ENCODE assay signal across 9 mouse cellular contexts in genomic region chr10:80050885-80051617, GRCm38 (mm10). TPM values are rescaled to one million over a fixed set of nuclear protein-coding genes. Genes with fewer than 3 reads are reported as not detected.
DNase-seq lines count a peak whose midpoint lies in the region; ATAC-seq and TF ChIP-seq lines count a peak whose summit lies in the region.
"Had no signal": no experiment of that assay in that cellular context is flagged by ENCODE, and none has a peak within 500 bp of the region (broad histone marks: within the 10 kb centered on the region; RNA-seq: fewer than 3 reads in every experiment).

No protein-coding gene starts in this region.

- H3K4me2 ChIP-seq in forebrain, embryonic 11.5 days (ENCODE audit: low read depth, low read length, severe bottlenecking): no peak overlapping the region
- H3K4me2 ChIP-seq in forebrain, embryonic 16.5 days (ENCODE audit: low read length): no peak overlapping the region
- no peak overlapping the region for H3K4me2 ChIP-seq in midbrain, postnatal 0 days (ENCODE audit: low read depth, low read length, poor library complexity, severe bottlenecking)
- peak overlapping the region; percentile 4 for H3K4me2 ChIP-seq in myocyte (ENCODE audit: low read depth)

- no peak overlapping the region for H3K4me3 ChIP-seq in forebrain, embryonic 11.5 days (ENCODE audit: low read depth, low read length)
- no peak overlapping the region for H3K4me3 ChIP-seq in forebrain, embryonic 16.5 days (replicated peaks; ENCODE audit: low read length)
- H3K4me3 ChIP-seq in midbrain, embryonic 10.5 days: peak overlapping the region; percentile 17
- no peak overlapping the region for H3K4me3 ChIP-seq in midbrain, postnatal 0 days (ENCODE audit: low read depth, low read length)
- no peak overlapping the region for H3K4me3 ChIP-seq in kidney, adult 2 months (ENCODE audit: insufficient read depth, low read depth, low read length)
- no peak overlapping the region for H3K4me3 ChIP-seq in myocyte

- H3K9me3 ChIP-seq in forebrain, embryonic 11.5 days (ENCODE audit: control insufficient read depth, low read length): no peaks in the 10 kb centered on the region
- H3K9me3 ChIP-seq in forebrain, embryonic 16.5 days (ENCODE audit: control insufficient read depth, low read length): no peaks in the 10 kb centered on the region
- H3K9me3 ChIP-seq in midbrain, embryonic 10.5 days (replicated peaks): no peaks in the 10 kb centered on the region
- no peaks in the 10 kb centered on the region for H3K9me3 ChIP-seq in midbrain, postnatal 0 days (ENCODE audit: low read length)

- H3K27ac ChIP-seq in forebrain, embryonic 11.5 days (ENCODE audit: low read depth, low read length): no peak overlapping the region
- H3K27ac ChIP-seq in forebrain, embryonic 16.5 days (ENCODE audit: low read length): no peak overlapping the region
- peak overlapping the region; percentile 98 for H3K27ac ChIP-seq in midbrain, embryonic 10.5 days (replicated peaks)
- no peak overlapping the region for H3K27ac ChIP-seq in midbrain, postnatal 0 days (ENCODE audit: low read depth, low read length)
- H3K27ac ChIP-seq in kidney, adult 2 months (ENCODE audit: insufficient read depth, low read depth, low read length): peak overlapping the region; percentile 79

- no peak for DNase-seq in forebrain, embryonic 11.5 days (ENCODE audit: low spot score)
- DNase-seq in midbrain, embryonic 10.5 days (ENCODE audit: low spot score): peak; percentile 52
- DNase-seq in midbrain, postnatal 0 days (ENCODE audit: low spot score): no peak
- peak; percentile 65 for DNase-seq in kidney, adult 2 months
- no peak for DNase-seq in ovary, postnatal 36 days (ENCODE audit: low spot score)
- no peak for DNase-seq in layer of hippocampus, adult 11-12 months (ENCODE audit: low spot score)
- DNase-seq: right cerebral cortex, postnatal 4 days had no signal

- no peaks in the 10 kb centered on the region for H3K27me3 ChIP-seq in forebrain, embryonic 11.5 days (ENCODE audit: control insufficient read depth, insufficient read depth, low read length)
- no peaks in the 10 kb centered on the region for H3K27me3 ChIP-seq in forebrain, embryonic 16.5 days (replicated peaks; ENCODE audit: control insufficient read depth, insufficient read depth, low read length)
- H3K27me3 ChIP-seq in midbrain, embryonic 10.5 days (ENCODE audit: low read depth, poor library complexity, severe bottlenecking): no peaks in the 10 kb centered on the region
- no peaks in the 10 kb centered on the region for H3K27me3 ChIP-seq in midbrain, postnatal 0 days (ENCODE audit: insufficient read depth, low read length)
- no peaks in the 10 kb centered on the region for H3K27me3 ChIP-seq in kidney, adult 2 months (replicated peaks; ENCODE audit: control insufficient read depth, insufficient read depth, low read length)
- no peaks in the 10 kb centered on the region for H3K27me3 ChIP-seq in myocyte (ENCODE audit: control insufficient read depth, insufficient read depth, insufficient read length)

- 8% methylated on average over 15 of the region's 15 CpGs for WGBS in forebrain, embryonic 11.5 days
- WGBS in forebrain, embryonic 16.5 days: 15% methylated on average over 15 of the region's 15 CpGs
- WGBS in midbrain, embryonic 10.5 days: 6% methylated on average over 15 of the region's 15 CpGs
- WGBS in midbrain, postnatal 0 days: 14% methylated on average over 15 of the region's 15 CpGs
- 29% methylated on average over 15 of the region's 15 CpGs for WGBS in kidney, adult 2 months

- no peak for TF ChIP-seq CTCF in midbrain, postnatal 0 days (IDR thresholded peaks at IDR 0.05)
- TF ChIP-seq CTCF in kidney, adult 2 months (conservative IDR thresholded peaks at IDR 0.05; ENCODE audit: insufficient read depth, insufficient read length, low read depth, low read length): no peak

- peak overlapping the region; percentile 30; the same call in 1 of the 2 replicates for H3K9ac ChIP-seq in forebrain, embryonic 11.5 days (ENCODE audit: low read length)
- H3K9ac ChIP-seq in forebrain, embryonic 16.5 days (replicated peaks; ENCODE audit: low read depth, low read length): no peak overlapping the region
- no peak overlapping the region for H3K9ac ChIP-seq in midbrain, postnatal 0 days (replicated peaks; ENCODE audit: low read length, poor library complexity, severe bottlenecking)

- H3K4me1 ChIP-seq in forebrain, embryonic 11.5 days (replicated peaks; ENCODE audit: control insufficient read depth, insufficient read depth, low read length): peaks cover 20% of the 10 kb centered on the region
- peaks cover 25% of the 10 kb centered on the region for H3K4me1 ChIP-seq in forebrain, embryonic 16.5 days (replicated peaks; ENCODE audit: control insufficient read depth, insufficient read depth, low read length)
- H3K4me1 ChIP-seq in midbrain, embryonic 10.5 days: peaks cover 94% of the 10 kb centered on the region
- peaks cover 3% of the 10 kb centered on the region; the same call in 1 of the 2 replicates for H3K4me1 ChIP-seq in midbrain, postnatal 0 days (ENCODE audit: insufficient read depth, low read length)
- peaks cover 36% of the 10 kb centered on the region for H3K4me1 ChIP-seq in kidney, adult 2 months (ENCODE audit: control insufficient read depth, insufficient read depth, low read length)

- peaks cover 23% of the 10 kb centered on the region for H3K79me2 ChIP-seq in myocyte (ENCODE audit: control insufficient read depth, insufficient read depth)

- no peak overlapping the region for H3ac ChIP-seq in myocyte (ENCODE audit: control insufficient read depth, insufficient read length)

- TF ChIP-seq POLR2A in kidney, adult 2 months (IDR thresholded peaks at IDR 0.05; ENCODE audit: low read depth, low read length): no peak
- no peak for TF ChIP-seq POLR2A in myocyte (IDR thresholded peaks at IDR 0.05; ENCODE audit: insufficient read length, low read depth)

- no peaks in the 10 kb centered on the region for H3K36me3 ChIP-seq in forebrain, embryonic 11.5 days (ENCODE audit: control insufficient read depth, insufficient read depth, low read length)
- no peaks in the 10 kb centered on the region for H3K36me3 ChIP-seq in forebrain, embryonic 16.5 days (ENCODE audit: control insufficient read depth, insufficient read depth)
- H3K36me3 ChIP-seq in midbrain, embryonic 10.5 days: peaks cover 9% of the 10 kb centered on the region
- H3K36me3 ChIP-seq in midbrain, postnatal 0 days (ENCODE audit: insufficient read depth, low read length): 0 out of 2 replicates have a peak, but pooled peaks cover 4% of the 10 kb centered on the region
- no peaks in the 10 kb centered on the region for H3K36me3 ChIP-seq in kidney, adult 2 months (ENCODE audit: control insufficient read depth, insufficient read depth, low read length)
- H3K36me3 ChIP-seq in myocyte (ENCODE audit: control insufficient read depth, insufficient read depth): no peaks in the 10 kb centered on the region

- no peak for ATAC-seq in forebrain, embryonic 11.5 days (replicated peaks; ENCODE audit: low FRiP score)
- no peak for ATAC-seq in forebrain, embryonic 16.5 days
- no peak for ATAC-seq in midbrain, postnatal 0 days (ENCODE audit: low FRiP score)

RNA-seq across cellular contexts. Expression of gene Gpx4, which starts 4.1 kb away (rescaled TPM):
- 506 and 516 TPM in 2 replicates for polyA plus RNA-seq in forebrain, embryonic 11.5 days (2014; fragmentation: Nextera tagmentation; extraction: Ambion mirVana)
- 443 and 475 TPM in 2 replicates for polyA plus RNA-seq in forebrain, embryonic 16.5 days (2015; fragmentation: Nextera tagmentation; extraction: Ambion mirVana)
- polyA plus RNA-seq in midbrain, embryonic 10.5 days (2016; fragmentation: Nextera tagmentation; extraction: Ambion mirVana): 702 and 747 TPM in 2 replicates
- total RNA-seq in midbrain, postnatal 0 days (2014; rRNA removed): 350 TPM in 2 replicates
- 635 and 741 TPM in 2 replicates for polyA plus RNA-seq in midbrain, postnatal 0 days (2015; fragmentation: Nextera tagmentation; extraction: Ambion mirVana)
- polyA plus RNA-seq in kidney, adult 2 months (2012; rRNA removed): 1,431 and 1,557 TPM in 2 replicates
- 1,278 TPM for polyA plus RNA-seq in myocyte (2012; fragmentation: generic; extraction: Trizol)

RNA-seq across cellular contexts. Expression of gene Polr2e, which starts 11.5 kb away (rescaled TPM):
- polyA plus RNA-seq in forebrain, embryonic 11.5 days (2014; fragmentation: Nextera tagmentation; extraction: Ambion mirVana): 217 and 243 TPM in 2 replicates
- polyA plus RNA-seq in forebrain, embryonic 16.5 days (2015; fragmentation: Nextera tagmentation; extraction: Ambion mirVana): 173 and 178 TPM in 2 replicates
- polyA plus RNA-seq in midbrain, embryonic 10.5 days (2016; fragmentation: Nextera tagmentation; extraction: Ambion mirVana): 233 and 276 TPM in 2 replicates
- total RNA-seq in midbrain, postnatal 0 days (2014; rRNA removed): 66.4 and 76.0 TPM in 2 replicates
- 126 and 135 TPM in 2 replicates for polyA plus RNA-seq in midbrain, postnatal 0 days (2015; fragmentation: Nextera tagmentation; extraction: Ambion mirVana)
- polyA plus RNA-seq in kidney, adult 2 months (2012; rRNA removed): 230 and 235 TPM in 2 replicates
- 209 TPM for polyA plus RNA-seq in myocyte (2012; fragmentation: generic; extraction: Trizol)

RNA-seq across cellular contexts. Expression of gene Arhgap45, which starts 34.6 kb away (rescaled TPM):
- 4.6 and 4.9 TPM in 2 replicates for polyA plus RNA-seq in forebrain, embryonic 11.5 days (2014; fragmentation: Nextera tagmentation; extraction: Ambion mirVana)
- 1.2 and 1.8 TPM in 2 replicates for polyA plus RNA-seq in forebrain, embryonic 16.5 days (2015; fragmentation: Nextera tagmentation; extraction: Ambion mirVana)
- polyA plus RNA-seq in midbrain, embryonic 10.5 days (2016; fragmentation: Nextera tagmentation; extraction: Ambion mirVana): 7.9 and 8.0 TPM in 2 replicates
- 1.7 and 2.4 TPM in 2 replicates for total RNA-seq in midbrain, postnatal 0 days (2014; rRNA removed)
- 1.2 and 1.6 TPM in 2 replicates for polyA plus RNA-seq in midbrain, postnatal 0 days (2015; fragmentation: Nextera tagmentation; extraction: Ambion mirVana)
- polyA plus RNA-seq in kidney, adult 2 months (2012; rRNA removed): 9.6 and 25.5 TPM in 2 replicates
- 0.53 TPM for polyA plus RNA-seq in myocyte (2012; fragmentation: generic; extraction: Trizol)

RNA-seq across cellular contexts. Expression of gene Sbno2, which starts 54.3 kb away (rescaled TPM):
- polyA plus RNA-seq in forebrain, embryonic 11.5 days (2014; fragmentation: Nextera tagmentation; extraction: Ambion mirVana): 12.5 and 13.6 TPM in 2 replicates
- 13.1 and 14.9 TPM in 2 replicates for polyA plus RNA-seq in forebrain, embryonic 16.5 days (2015; fragmentation: Nextera tagmentation; extraction: Ambion mirVana)
- 15.0 and 15.2 TPM in 2 replicates for polyA plus RNA-seq in midbrain, embryonic 10.5 days (2016; fragmentation: Nextera tagmentation; extraction: Ambion mirVana)
- total RNA-seq in midbrain, postnatal 0 days (2014; rRNA removed): 24.3 TPM in 2 replicates
- polyA plus RNA-seq in midbrain, postnatal 0 days (2015; fragmentation: Nextera tagmentation; extraction: Ambion mirVana): 7.6 TPM in 2 replicates
- polyA plus RNA-seq in kidney, adult 2 months (2012; rRNA removed): 27.7 and 30.8 TPM in 2 replicates
- polyA plus RNA-seq in myocyte (2012; fragmentation: generic; extraction: Trizol): 44.6 TPM

RNA-seq across cellular contexts. Expression of gene Abca7, which starts 54.8 kb away (rescaled TPM):
- 3.4 and 3.9 TPM in 2 replicates for polyA plus RNA-seq in forebrain, embryonic 11.5 days (2014; fragmentation: Nextera tagmentation; extraction: Ambion mirVana)
- polyA plus RNA-seq in forebrain, embryonic 16.5 days (2015; fragmentation: Nextera tagmentation; extraction: Ambion mirVana): 3.9 and 4.7 TPM in 2 replicates
- polyA plus RNA-seq in midbrain, embryonic 10.5 days (2016; fragmentation: Nextera tagmentation; extraction: Ambion mirVana): 3.2 and 4.8 TPM in 2 replicates
- 9.3 TPM in 2 replicates for total RNA-seq in midbrain, postnatal 0 days (2014; rRNA removed)
- 1.7 and 1.9 TPM in 2 replicates for polyA plus RNA-seq in midbrain, postnatal 0 days (2015; fragmentation: Nextera tagmentation; extraction: Ambion mirVana)
- 10.6 and 11.8 TPM in 2 replicates for polyA plus RNA-seq in kidney, adult 2 months (2012; rRNA removed)
- 15.6 TPM for polyA plus RNA-seq in myocyte (2012; fragmentation: generic; extraction: Trizol)

Comparison
In these comparisons a context has a peak if more than half of its experiments do, and no peak if none do; other contexts are left out.
1. DNase-seq: peak in midbrain, embryonic 10.5 days (single experiment) and kidney, adult 2 months (single experiment); none in forebrain, embryonic 11.5 days (single experiment), midbrain, postnatal 0 days (single experiment), ovary, postnatal 36 days (single experiment) and layer of hippocampus, adult 11-12 months (single experiment).
2. H3K27ac ChIP-seq: peak in midbrain, embryonic 10.5 days (single experiment) and kidney, adult 2 months (single experiment); none in forebrain, embryonic 11.5 days (single experiment), forebrain, embryonic 16.5 days (single experiment) and midbrain, postnatal 0 days (single experiment).